ENCODE assay signal across 16 mouse cellular contexts in the genomic region with DNA sequence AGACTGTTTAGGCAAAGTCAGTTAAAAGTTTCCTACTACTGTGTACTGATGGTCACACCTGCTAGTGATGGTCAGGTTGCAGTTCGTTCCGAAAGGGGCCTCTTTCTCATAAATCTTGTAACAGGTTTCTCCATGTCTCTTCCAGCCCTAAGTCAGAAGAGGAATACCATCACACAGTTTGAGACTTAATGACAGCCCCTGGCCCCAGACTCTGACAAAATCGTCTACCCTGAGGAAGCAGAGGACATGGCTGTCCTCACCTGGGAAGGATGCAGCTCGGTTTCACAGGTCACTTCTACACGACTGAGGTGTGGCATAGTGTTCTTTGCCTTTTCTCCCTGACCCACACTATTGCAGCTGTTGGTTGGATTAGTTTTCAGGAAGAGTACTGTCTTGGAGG.
"Had no signal": no experiment of that assay in that cellular context is flagged by ENCODE, and none has a peak within 500 bp of the region (broad histone marks: within the 10 kb centered on the region; RNA-seq: fewer than 3 reads in every experiment).

No protein-coding gene starts in this region.

- H3K27me3 ChIP-seq: stomach, embryonic 15.5 days had no signal

- H3K27ac ChIP-seq: neural tube, embryonic 13.5 days; neural tube, embryonic 15.5 days; stomach, embryonic 15.5 days; stomach, postnatal 0 days had no signal

- DNase-seq: retina, postnatal 1 day; right cerebral cortex, adult 18-20 months; right cerebral cortex, postnatal 14 days; right cerebral cortex, postnatal 25 days; right cerebral cortex, postnatal 4 days; spleen, adult 18-20 months; thymus, adult 18-20 months; thymus, adult 2 months; thymus, postnatal 14 days; thymus, postnatal 25 days; thymus, postnatal 36 days; thymus, postnatal 4 days had no signal

- H3K9ac ChIP-seq: neural tube, embryonic 13.5 days; neural tube, embryonic 15.5 days; stomach, embryonic 15.5 days had no signal

- H3K9me3 ChIP-seq: neural tube, embryonic 13.5 days; neural tube, embryonic 15.5 days; stomach, embryonic 15.5 days had no signal

- H3K4me3 ChIP-seq: neural tube, embryonic 13.5 days; neural tube, embryonic 15.5 days; stomach, embryonic 15.5 days had no signal

- H3K4me1 ChIP-seq: neural tube, embryonic 15.5 days had no signal

- H3K36me3 ChIP-seq: neural tube, embryonic 15.5 days; stomach, embryonic 15.5 days had no signal
